Mouse (Mus musculus) embryonic facial prominence, embryonic 15.5 days (tissue): ENCODE data around the gene Tex36. TPM values are rescaled to one million over a fixed set of nuclear protein-coding genes. Genes with fewer than 3 reads are reported as not detected.

Experiments
- ATAC-seq: fragments of 200-750 bp; cut with Nextera tagmentation; 2 replicates; pipeline ENCODE4 v1.8.0; 2017; ENCODE audit warnings: low read depth, moderate TSS enrichment; ENCODE audit not compliant: insufficient number of reproducible peaks, low FRiP score, low TSS enrichment
- H3K27ac ChIP-seq: fragments of 300-500 bp; sonication (generic); replicated peaks from 2 replicates; pipeline ENCODE4 v1.5.1; 2015; ENCODE audit warnings: mild to moderate bottlenecking, inconsistent platforms
- H3K27me3 ChIP-seq: fragments of 300-500 bp; sonication (generic); 2 replicates; pipeline ENCODE4 v1.6.1; 2015; ENCODE audit warnings: inconsistent platforms
- H3K36me3 ChIP-seq: fragments of 300-500 bp; sonication (generic); 2 replicates; pipeline ENCODE4 v1.6.1; 2015; ENCODE audit warnings: mild to moderate bottlenecking, inconsistent platforms
- H3K4me1 ChIP-seq: fragments of 300-500 bp; sonication (generic); 2 replicates; pipeline ENCODE4 v1.6.1; 2015; ENCODE audit warnings: inconsistent platforms
- H3K4me2 ChIP-seq: fragments of 300-500 bp; sonication (generic); replicated peaks from 2 replicates; pipeline ENCODE4 v1.6.1; 2015; ENCODE audit warnings: mild to moderate bottlenecking, inconsistent platforms
- H3K4me3 ChIP-seq: fragments of 300-500 bp; sonication (generic); replicated peaks from 2 replicates; pipeline ENCODE4 v1.5.1; 2015; ENCODE audit warnings: mild to moderate bottlenecking, inconsistent platforms
- H3K9ac ChIP-seq: fragments of 300-500 bp; sonication (generic); 2 replicates; pipeline ENCODE4 v1.6.1; 2015; ENCODE audit warnings: inconsistent platforms
- H3K9me3 ChIP-seq: fragments of 300-500 bp; sonication (generic); replicated peaks from 2 replicates; pipeline ENCODE4 v1.6.1; 2016; ENCODE audit warnings: inconsistent platforms
- WGBS: fragments of 180-500 bp; shearing (Covaris S2); methylation state at CpG from one replicate; pipeline ENCODE4 v1.1.7; 2015; 5-methylcytosine and 5-hydroxymethylcytosine counted together
- polyA plus RNA-seq: library from polyadenylated mRNA; unstranded; fragments of >200 nt; fragmentation: Nextera tagmentation; extraction: Ambion mirVana; gene quantifications from 2 replicates; pipeline ENCODE4 v1.2.1, GENCODE M21; 2015

Tex36 gene
- polyA plus RNA-seq, 1 experiment from 2014 or later = not detected

GRCm38 (mm10) chr7:133623226-133623625 is 21.3 kb upstream of the Tex36 start:
- no peak overlapping the region for H3K4me3 ChIP-seq
- no peaks in the 10 kb centered on the region for H3K36me3 ChIP-seq
- 75% methylated on average over 5 of the region's 5 CpGs for WGBS
- no peak overlapping the region for H3K27ac ChIP-seq
- H3K9me3 ChIP-seq = no peaks in the 10 kb centered on the region
- no peak overlapping the region for H3K4me2 ChIP-seq
- no peak overlapping the region for H3K9ac ChIP-seq
- no peaks in the 10 kb centered on the region; the same call in 1 of the 2 replicates for H3K27me3 ChIP-seq
- no peak for ATAC-seq
- H3K4me1 ChIP-seq = 0 out of 2 replicates have a peak, but pooled peaks cover 4% of the 10 kb centered on the region

- Histone ChIP-seq H3K4me2 (peak overlapping the region; percentile 36; the same call in 1 of the 2 replicates), H3K9me3 (no peaks in the 10 kb centered on the region), H3K9ac (no peak overlapping the region), H3K36me3 (no peaks in the 10 kb centered on the region), H3K27me3 (no peaks in the 10 kb centered on the region; the same call in 1 of the 2 replicates), H3K4me1 (no peaks in the 10 kb centered on the region), H3K4me3 (no peak overlapping the region), H3K27ac (no peak overlapping the region)
- 30% methylated on average over 11 of the region's 11 CpGs for WGBS
- no peak for ATAC-seq
These were observed 18.8 kb upstream of the Tex36 start for GRCm38 (mm10) chr7:133620721-133621120.

GRCm38 (mm10) chr7:133612981-133613380 is 11.0 kb upstream of the Tex36 start:
- no peak for ATAC-seq

GRCm38 (mm10) chr7:133609585-133609984 is 7.6 kb upstream of the Tex36 start:
- H3K27ac ChIP-seq = peak overlapping the region; percentile 69; the same call in 1 of the 2 replicates
- no peaks in the 10 kb centered on the region for H3K27me3 ChIP-seq
- no peaks in the 10 kb centered on the region for H3K36me3 ChIP-seq
- no peak for ATAC-seq
- H3K4me1 ChIP-seq = peaks cover 26% of the 10 kb centered on the region
- no peaks in the 10 kb centered on the region for H3K9me3 ChIP-seq
- 35% methylated on average over 8 of the region's 8 CpGs for WGBS
- H3K9ac ChIP-seq = no peak overlapping the region
- no peak overlapping the region for H3K4me3 ChIP-seq
- H3K4me2 ChIP-seq = peak overlapping the region; percentile 33

More at GRCm38 (mm10) chr7:133612981-133613380, 11.0 kb upstream of the Tex36 start:
- Histone ChIP-seq H3K27ac (no peak overlapping the region), H3K36me3 (no peaks in the 10 kb centered on the region), H3K27me3 (no peaks in the 10 kb centered on the region), H3K4me2 (no peak overlapping the region), H3K9me3 (no peaks in the 10 kb centered on the region), H3K4me1 (peaks cover 21% of the 10 kb centered on the region), H3K4me3 (no peak overlapping the region), H3K9ac (no peak overlapping the region)
- WGBS = 52% methylated on average over 2 of the region's 2 CpGs

GRCm38 (mm10) chr7:133608631-133609340 is 6.8 kb upstream of the Tex36 start:
- Histone ChIP-seq H3K4me3 (no peak overlapping the region), H3K9me3 (no peaks in the 10 kb centered on the region), H3K4me1 (peaks cover 26% of the 10 kb centered on the region), H3K9ac (no peak overlapping the region), H3K27ac (peak overlapping the region; percentile 69; the same call in 1 of the 2 replicates), H3K27me3 (no peaks in the 10 kb centered on the region), H3K4me2 (peak overlapping the region; percentile 33; the same call in 1 of the 2 replicates), H3K36me3 (no peaks in the 10 kb centered on the region)
- WGBS = 28% methylated on average over 13 of the region's 13 CpGs
- no peak for ATAC-seq

GRCm38 (mm10) chr7:133607883-133608575 is 6.1 kb upstream of the Tex36 start:
- WGBS = 53% methylated on average over 13 of the region's 13 CpGs
- Histone ChIP-seq H3K9me3 (no peaks in the 10 kb centered on the region), H3K9ac (no peak overlapping the region), H3K4me3 (no peak overlapping the region), H3K4me1 (peaks cover 26% of the 10 kb centered on the region), H3K27ac (no peak overlapping the region), H3K27me3 (no peaks in the 10 kb centered on the region), H3K36me3 (no peaks in the 10 kb centered on the region), H3K4me2 (no peak overlapping the region)
- ATAC-seq = no peak

GRCm38 (mm10) chr7:133607331-133607730 is 5.4 kb upstream of the Tex36 start:
- H3K9ac ChIP-seq = no peak overlapping the region
- 65% methylated on average over 5 of the region's 5 CpGs for WGBS
- no peak overlapping the region for H3K27ac ChIP-seq
- H3K27me3 ChIP-seq = no peaks in the 10 kb centered on the region
- no peak overlapping the region for H3K4me3 ChIP-seq
- peaks cover 26% of the 10 kb centered on the region for H3K4me1 ChIP-seq
- H3K4me2 ChIP-seq = no peak overlapping the region
- ATAC-seq = no peak
- H3K36me3 ChIP-seq = no peaks in the 10 kb centered on the region
- no peaks in the 10 kb centered on the region for H3K9me3 ChIP-seq

- no peaks in the 10 kb centered on the region for H3K36me3 ChIP-seq
- H3K4me2 ChIP-seq = no peak overlapping the region
- H3K27ac ChIP-seq = no peak overlapping the region
- H3K9ac ChIP-seq = no peak overlapping the region
- H3K27me3 ChIP-seq = no peaks in the 10 kb centered on the region
- no peak for ATAC-seq
- no peak overlapping the region for H3K4me3 ChIP-seq
- 77% methylated on average over 13 of the region's 13 CpGs for WGBS
- peaks cover 18% of the 10 kb centered on the region for H3K4me1 ChIP-seq
- H3K9me3 ChIP-seq = no peaks in the 10 kb centered on the region
These were observed 2.6 kb upstream of the Tex36 start for GRCm38 (mm10) chr7:133604427-133605081.

GRCm38 (mm10) chr7:133603156-133603555 is 1.2 kb upstream of the Tex36 start:
- H3K9me3 ChIP-seq = no peaks in the 10 kb centered on the region
- ATAC-seq = no peak
- no peak overlapping the region for H3K4me3 ChIP-seq
- H3K9ac ChIP-seq = no peak overlapping the region
- no peaks in the 10 kb centered on the region for H3K27me3 ChIP-seq
- no peak overlapping the region for H3K27ac ChIP-seq
- H3K36me3 ChIP-seq = no peaks in the 10 kb centered on the region
- H3K4me2 ChIP-seq = no peak overlapping the region
- peaks cover 6% of the 10 kb centered on the region for H3K4me1 ChIP-seq
- WGBS = 78% methylated on average over 2 of the region's 2 CpGs

- no peaks in the 10 kb centered on the region for H3K27me3 ChIP-seq
These were observed 1.4 kb downstream of the Tex36 start for GRCm38 (mm10) chr7:133600558-133600957.

GRCm38 (mm10) chr7:133591750-133592149 is 10.2 kb downstream of the Tex36 start:
- H3K4me2 ChIP-seq = no peak overlapping the region
- H3K27ac ChIP-seq = no peak overlapping the region

More at GRCm38 (mm10) chr7:133600558-133600957, 1.4 kb downstream of the Tex36 start:
- Histone ChIP-seq H3K9ac (no peak overlapping the region), H3K9me3 (no peaks in the 10 kb centered on the region), H3K4me2 (no peak overlapping the region), H3K27ac (no peak overlapping the region), H3K4me1 (no peaks in the 10 kb centered on the region), H3K36me3 (no peaks in the 10 kb centered on the region), H3K4me3 (no peak overlapping the region)
- ATAC-seq = no peak
- WGBS = 52% methylated on average over 1 of the region's 1 CpGs

More at GRCm38 (mm10) chr7:133591750-133592149, 10.2 kb downstream of the Tex36 start:
- H3K9ac ChIP-seq = no peak overlapping the region
- H3K9me3 ChIP-seq = no peaks in the 10 kb centered on the region
- no peak overlapping the region for H3K4me3 ChIP-seq
- WGBS = 67% methylated on average over 1 of the region's 1 CpGs
- H3K27me3 ChIP-seq = no peaks in the 10 kb centered on the region
- ATAC-seq = no peak
- H3K4me1 ChIP-seq = peaks cover 7% of the 10 kb centered on the region; the same call in 1 of the 2 replicates
- no peaks in the 10 kb centered on the region for H3K36me3 ChIP-seq
